Mouse (Mus musculus): ENCODE data around the gene Cdc42bpb. TPM values are rescaled to one million over a fixed set of nuclear protein-coding genes. Genes with fewer than 3 reads are reported as not detected.

Gene Cdc42bpb
- 6.6 TPM for polyA plus RNA-seq (2015; fragmentation: Illumina TruSeq; extraction: RNeasy Lipid Tissue Mini Kit (QIAGEN cat#74804); ENCODE audit: insufficient read depth, low replicate concordance)

GRCm38 (mm10) chr12:111377376-111377973, at the start of gene Cdc42bpb:
Cdc42bpb (minus strand) TSS chr12:111377718.

GRCm38 (mm10) chr12:111416921-111417779, 39.6 kb upstream of the Cdc42bpb start, which contains the start of gene Exoc3l4:
Exoc3l4 (plus strand) TSS chr12:111417017.

GRCm38 (mm10) chr12:111406622-111407021, 29.1 kb upstream of the Cdc42bpb start, which contains the start of gene Lbhd2:
Lbhd2 (plus strand) TSS chr12:111406809.

GRCm38 (mm10) chr12:111270629-111271277, 106.8 kb downstream of the Cdc42bpb start, which contains the start of gene Amn:
Amn (plus strand) TSS chr12:111271095.

Other genes with a start within 250 kb of the Cdc42bpb start
- 34.5 TPM for gene Traf3, start 211.3 kb downstream of the Cdc42bpb start, polyA plus RNA-seq (2015; fragmentation: Illumina TruSeq; extraction: RNeasy Lipid Tissue Mini Kit (QIAGEN cat#74804); ENCODE audit: insufficient read depth, low replicate concordance)
- not detected for gene 4930595D18Rik, start 193.2 kb downstream of the Cdc42bpb start, polyA plus RNA-seq (2015; fragmentation: Illumina TruSeq; extraction: RNeasy Lipid Tissue Mini Kit (QIAGEN cat#74804); ENCODE audit: insufficient read depth, low replicate concordance)
- not detected for gene Amn, start 106.6 kb downstream of the Cdc42bpb start, polyA plus RNA-seq (2015; fragmentation: Illumina TruSeq; extraction: RNeasy Lipid Tissue Mini Kit (QIAGEN cat#74804); ENCODE audit: insufficient read depth, low replicate concordance)
- not detected for gene Lbhd2, start 29.1 kb upstream of the Cdc42bpb start, polyA plus RNA-seq (2015; fragmentation: Illumina TruSeq; extraction: RNeasy Lipid Tissue Mini Kit (QIAGEN cat#74804); ENCODE audit: insufficient read depth, low replicate concordance)
- gene Exoc3l4, start 39.3 kb upstream of the Cdc42bpb start, polyA plus RNA-seq (2015; fragmentation: Illumina TruSeq; extraction: RNeasy Lipid Tissue Mini Kit (QIAGEN cat#74804); ENCODE audit: insufficient read depth, low replicate concordance) = 7.5 TPM
- 21.0 TPM for gene Tnfaip2, start 64.8 kb upstream of the Cdc42bpb start, polyA plus RNA-seq (2015; fragmentation: Illumina TruSeq; extraction: RNeasy Lipid Tissue Mini Kit (QIAGEN cat#74804); ENCODE audit: insufficient read depth, low replicate concordance)
- 0.59 TPM for gene Gm266, start 108.1 kb upstream of the Cdc42bpb start, polyA plus RNA-seq (2015; fragmentation: Illumina TruSeq; extraction: RNeasy Lipid Tissue Mini Kit (QIAGEN cat#74804); ENCODE audit: insufficient read depth, low replicate concordance)
- gene Eif5, start 160.3 kb upstream of the Cdc42bpb start, polyA plus RNA-seq (2015; fragmentation: Illumina TruSeq; extraction: RNeasy Lipid Tissue Mini Kit (QIAGEN cat#74804); ENCODE audit: insufficient read depth, low replicate concordance) = 461 TPM
- 67.2 TPM for gene Mark3, start 196.8 kb upstream of the Cdc42bpb start, polyA plus RNA-seq (2015; fragmentation: Illumina TruSeq; extraction: RNeasy Lipid Tissue Mini Kit (QIAGEN cat#74804); ENCODE audit: insufficient read depth, low replicate concordance)